Mouse (Mus musculus): ENCODE measurements around the gene Clca1.
"Not testable (repeated sequence)": the region's sequence is repeated elsewhere in the genome, so short reads cannot be mapped to it uniquely, and the experiment has no call there.

Gene Clca1

GRCm38 (mm10) chr3:145032676-145033075 lies at the start of gene Clca1:
Gene Clca1, minus strand, starts transcription at chr3:145032776.
- in situ Hi-C loops (cut with MboI; ENCODE audit: low pct_unique_long_range_greater_than_20kb in 1 of 2, low sequenced_read_pairs in 2 of 2, unreplicated experiment in 1 of 2), result no loop called here

- in situ Hi-C loops (cut with MboI; ENCODE audit: low pct_unique_long_range_greater_than_20kb in 1 of 2, low sequenced_read_pairs in 2 of 2, unreplicated experiment in 1 of 2), result no loop called here
These were observed 48.3 kb upstream of the Clca1 start for GRCm38 (mm10) chr3:145080904-145081303.

GRCm38 (mm10) chr3:145078405-145078804 lies 45.8 kb upstream of the Clca1 start:
- in situ Hi-C loops (cut with MboI; ENCODE audit: low pct_unique_long_range_greater_than_20kb in 1 of 2, low sequenced_read_pairs in 2 of 2, unreplicated experiment in 1 of 2), result no loop called here

- in situ Hi-C loops (cut with MboI; ENCODE audit: low pct_unique_long_range_greater_than_20kb in 1 of 2, low sequenced_read_pairs in 2 of 2, unreplicated experiment in 1 of 2), result no loop called here
These were observed 39.8 kb upstream of the Clca1 start for GRCm38 (mm10) chr3:145072339-145072738.

- in situ Hi-C loops (cut with MboI; ENCODE audit: low pct_unique_long_range_greater_than_20kb in 1 of 2, low sequenced_read_pairs in 2 of 2, unreplicated experiment in 1 of 2), result no loop called here
These were observed 36.4 kb upstream of the Clca1 start for GRCm38 (mm10) chr3:145068964-145069363.

GRCm38 (mm10) chr3:145055138-145055537 lies 22.6 kb upstream of the Clca1 start:
- in situ Hi-C loops (cut with MboI; ENCODE audit: low pct_unique_long_range_greater_than_20kb in 1 of 2, low sequenced_read_pairs in 2 of 2, unreplicated experiment in 1 of 2), result not testable (repeated sequence)

- in situ Hi-C loops (cut with MboI; ENCODE audit: low pct_unique_long_range_greater_than_20kb in 1 of 2, low sequenced_read_pairs in 2 of 2, unreplicated experiment in 1 of 2), result no loop called here
These were observed 17.2 kb upstream of the Clca1 start for GRCm38 (mm10) chr3:145049820-145050219.

GRCm38 (mm10) chr3:145038813-145039212 lies 6.2 kb upstream of the Clca1 start:
- in situ Hi-C loops (cut with MboI; ENCODE audit: low pct_unique_long_range_greater_than_20kb in 1 of 2, low sequenced_read_pairs in 2 of 2, unreplicated experiment in 1 of 2), result no loop called here

GRCm38 (mm10) chr3:145028036-145028435 lies 4.5 kb downstream of the Clca1 start:
- in situ Hi-C loops (cut with MboI; ENCODE audit: low pct_unique_long_range_greater_than_20kb in 1 of 2, low sequenced_read_pairs in 2 of 2, unreplicated experiment in 1 of 2), result loop anchor here in 1 of 2 experiments (10.0 kb wide), 1 partner anchor 203 kb away; no protein-coding TSS in a partner anchor

- in situ Hi-C loops (cut with MboI; ENCODE audit: low pct_unique_long_range_greater_than_20kb in 1 of 2, low sequenced_read_pairs in 2 of 2, unreplicated experiment in 1 of 2), result loop anchor here in 1 of 2 experiments (10.0 kb wide), 1 partner anchor 202 kb away; no protein-coding TSS in a partner anchor
These were observed 5.8 kb downstream of the Clca1 start for GRCm38 (mm10) chr3:145026750-145027149.

GRCm38 (mm10) chr3:145017807-145018206 lies 14.8 kb downstream of the Clca1 start:
- in situ Hi-C loops (cut with MboI; ENCODE audit: low pct_unique_long_range_greater_than_20kb in 1 of 2, low sequenced_read_pairs in 2 of 2, unreplicated experiment in 1 of 2), result loop anchor here in 1 of 2 experiments (25.0 kb wide), 1 partner anchor 231 kb away; no protein-coding TSS in a partner anchor

GRCm38 (mm10) chr3:145004422-145004821 lies 28.2 kb downstream of the Clca1 start:
- in situ Hi-C loops (cut with MboI; ENCODE audit: low pct_unique_long_range_greater_than_20kb in 1 of 2, low sequenced_read_pairs in 2 of 2, unreplicated experiment in 1 of 2), result loop anchor here in 1 of 2 experiments (25.0 kb wide), 1 partner anchor 217 kb away; no protein-coding TSS in a partner anchor

GRCm38 (mm10) chr3:145000912-145001311 lies 31.7 kb downstream of the Clca1 start:
- in situ Hi-C loops (cut with MboI; ENCODE audit: low pct_unique_long_range_greater_than_20kb in 1 of 2, low sequenced_read_pairs in 2 of 2, unreplicated experiment in 1 of 2), result loop anchor here in 1 of 2 experiments (25.0 kb wide), 1 partner anchor 214 kb away; no protein-coding TSS in a partner anchor

- in situ Hi-C loops (cut with MboI; ENCODE audit: low pct_unique_long_range_greater_than_20kb in 1 of 2, low sequenced_read_pairs in 2 of 2, unreplicated experiment in 1 of 2), result no loop called here
These were observed 39.5 kb downstream of the Clca1 start for GRCm38 (mm10) chr3:144993055-144993454.

- in situ Hi-C loops (cut with MboI; ENCODE audit: low pct_unique_long_range_greater_than_20kb in 1 of 2, low sequenced_read_pairs in 2 of 2, unreplicated experiment in 1 of 2), result no loop called here
These were observed 40.0 kb downstream of the Clca1 start for GRCm38 (mm10) chr3:144992618-144993017.

- in situ Hi-C loops (cut with MboI; ENCODE audit: low pct_unique_long_range_greater_than_20kb in 1 of 2, low sequenced_read_pairs in 2 of 2, unreplicated experiment in 1 of 2), result no loop called here
These were observed 46.7 kb downstream of the Clca1 start for GRCm38 (mm10) chr3:144985890-144986289.

GRCm38 (mm10) chr3:144980551-144980950 lies 52.0 kb downstream of the Clca1 start:
- in situ Hi-C loops (cut with MboI; ENCODE audit: low pct_unique_long_range_greater_than_20kb in 1 of 2, low sequenced_read_pairs in 2 of 2, unreplicated experiment in 1 of 2), result no loop called here

GRCm38 (mm10) chr3:144977631-144978030 lies 54.9 kb downstream of the Clca1 start:
- in situ Hi-C loops (cut with MboI; ENCODE audit: low pct_unique_long_range_greater_than_20kb in 1 of 2, low sequenced_read_pairs in 2 of 2, unreplicated experiment in 1 of 2), result no loop called here

GRCm38 (mm10) chr3:144976091-144976490 lies 56.5 kb downstream of the Clca1 start:
- in situ Hi-C loops (cut with MboI; ENCODE audit: low pct_unique_long_range_greater_than_20kb in 1 of 2, low sequenced_read_pairs in 2 of 2, unreplicated experiment in 1 of 2), result no loop called here

- in situ Hi-C loops (cut with MboI; ENCODE audit: low pct_unique_long_range_greater_than_20kb in 1 of 2, low sequenced_read_pairs in 2 of 2, unreplicated experiment in 1 of 2), result no loop called here
These were observed 57.6 kb downstream of the Clca1 start, which contains the start of gene Clca4a for GRCm38 (mm10) chr3:144974945-144975344. Gene Clca4a, minus strand, starts transcription at chr3:144975045.

Measured in mouse embryonic stem cell (cell line).